Mouse (Mus musculus): Measurements from ENCODE around the gene Dnm3. TPM values are rescaled to one million over a fixed set of nuclear protein-coding genes. Genes with fewer than 3 reads are reported as not detected.
A peak's percentile ranks its signal among the peaks of the same experiment; 100 is the strongest.

Gene Dnm3
- polyA plus RNA-seq (2014; fragmentation: Nextera tagmentation; extraction: Ambion mirVana) = 1.5 and 2.3 TPM in 2 replicates

GRCm38 (mm10) chr1:162477246-162478209, at the start of gene Dnm3:
Gene Dnm3 (minus strand): TSS chr1:162478034.
- Histone ChIP-seq H3K9ac (ENCODE audit: low read depth, low read length) (peak within 1 kb of the TSS; percentile 52; the same call in 1 of the 2 replicates), H3K27ac (ENCODE audit: low read depth, low read length) (no peak within 1 kb of the TSS)
- ATAC-seq (replicated peaks; ENCODE audit: insufficient number of reproducible peaks, low FRiP score, low TSS enrichment) = peak; percentile 98

GRCm38 (mm10) chr1:162515116-162515515, 37.3 kb upstream of the Dnm3 start:
- H3K4me2 ChIP-seq = no peak overlapping the region
- H3K4me1 ChIP-seq (ENCODE audit: control insufficient read depth, insufficient read depth, low read length) = no peaks in the 10 kb centered on the region
- H3K27ac ChIP-seq (ENCODE audit: low read depth, low read length) = no peak overlapping the region
- H3K27me3 ChIP-seq (ENCODE audit: control insufficient read depth, insufficient read depth, low read length) = no peaks in the 10 kb centered on the region
- 74% methylated on average over 1 of the region's 1 CpGs for WGBS (ENCODE audit: insufficient replicate concordance)
- H3K36me3 ChIP-seq (ENCODE audit: control insufficient read depth, insufficient read depth, low read length) = no peaks in the 10 kb centered on the region
- H3K4me3 ChIP-seq (ENCODE audit: low read depth, low read length) = no peak overlapping the region
- H3K9ac ChIP-seq (ENCODE audit: low read depth, low read length) = no peak overlapping the region
- no peak for ATAC-seq (replicated peaks; ENCODE audit: insufficient number of reproducible peaks, low FRiP score, low TSS enrichment)
- no peaks in the 10 kb centered on the region for H3K9me3 ChIP-seq (replicated peaks; ENCODE audit: control insufficient read depth, low read length)

More at GRCm38 (mm10) chr1:162477246-162478209, at the start of gene Dnm3:
- Histone ChIP-seq H3K4me3 (ENCODE audit: low read depth, low read length) (peak within 1 kb of the TSS; percentile 66), H3K4me2 (peak within 1 kb of the TSS; percentile 98), H3K4me1 (ENCODE audit: control insufficient read depth, insufficient read depth, low read length) (0 out of 2 replicates have a peak, but pooled peaks cover 3% of the 10 kb centered on the region), H3K9me3 (replicated peaks; ENCODE audit: control insufficient read depth, low read length) (no peaks in the 10 kb centered on the region), H3K36me3 (ENCODE audit: control insufficient read depth, insufficient read depth, low read length) (no peaks in the 10 kb centered on the region), H3K27me3 (ENCODE audit: control insufficient read depth, insufficient read depth, low read length) (peaks cover 14% of the 10 kb centered on the region)
- under 1% methylated on average over 56 of the region's 56 CpGs for WGBS (ENCODE audit: insufficient replicate concordance)

DNA sequence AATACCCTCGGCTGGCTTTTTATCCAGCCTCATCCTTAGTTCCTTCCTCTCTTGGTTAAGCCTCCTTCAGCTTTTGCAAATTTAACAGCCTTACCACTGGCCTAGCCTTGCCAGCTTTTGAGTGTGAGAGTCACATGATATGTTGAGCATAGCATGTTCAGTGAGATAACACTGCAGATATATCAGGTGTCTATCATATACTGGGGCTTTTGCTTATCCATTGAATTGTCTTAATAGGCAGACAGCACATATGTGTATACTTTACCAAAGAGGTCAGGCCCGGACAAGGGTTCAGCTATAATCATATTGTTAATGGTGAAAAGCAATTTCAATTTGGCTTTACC, 32.2 kb upstream of the Dnm3 start:
- H3K4me2 ChIP-seq = no peak overlapping the region
- H3K4me3 ChIP-seq (ENCODE audit: low read depth, low read length) = no peak overlapping the region
- 0 out of 2 replicates have a peak, but pooled peaks cover 4% of the 10 kb centered on the region for H3K4me1 ChIP-seq (ENCODE audit: control insufficient read depth, insufficient read depth, low read length)
- no peaks in the 10 kb centered on the region for H3K27me3 ChIP-seq (ENCODE audit: control insufficient read depth, insufficient read depth, low read length)
- 50% methylated on average over 2 of the region's 2 CpGs for WGBS (ENCODE audit: insufficient replicate concordance)
- H3K9me3 ChIP-seq (replicated peaks; ENCODE audit: control insufficient read depth, low read length) = no peaks in the 10 kb centered on the region
- no peak overlapping the region for H3K9ac ChIP-seq (ENCODE audit: low read depth, low read length)
- H3K36me3 ChIP-seq (ENCODE audit: control insufficient read depth, insufficient read depth, low read length) = no peaks in the 10 kb centered on the region
- H3K27ac ChIP-seq (ENCODE audit: low read depth, low read length) = no peak overlapping the region
- no peak for ATAC-seq (replicated peaks; ENCODE audit: insufficient number of reproducible peaks, low FRiP score, low TSS enrichment)

- Histone ChIP-seq H3K27me3 (ENCODE audit: control insufficient read depth, insufficient read depth, low read length) (no peaks in the 10 kb centered on the region), H3K36me3 (ENCODE audit: control insufficient read depth, insufficient read depth, low read length) (no peaks in the 10 kb centered on the region), H3K9me3 (replicated peaks; ENCODE audit: control insufficient read depth, low read length) (no peaks in the 10 kb centered on the region), H3K4me1 (ENCODE audit: control insufficient read depth, insufficient read depth, low read length) (0 out of 2 replicates have a peak, but pooled peaks cover 4% of the 10 kb centered on the region), H3K27ac (ENCODE audit: low read depth, low read length) (no peak overlapping the region), H3K4me3 (ENCODE audit: low read depth, low read length) (no peak overlapping the region), H3K9ac (ENCODE audit: low read depth, low read length) (no peak overlapping the region), H3K4me2 (no peak overlapping the region)
- WGBS (ENCODE audit: insufficient replicate concordance) = 25% methylated on average over 12 of the region's 12 CpGs
- ATAC-seq (replicated peaks; ENCODE audit: insufficient number of reproducible peaks, low FRiP score, low TSS enrichment) = 0 out of 2 replicates have a peak, but pooled peaks have one; percentile 55
Observed at GRCm38 (mm10) chr1:162509329-162510012, 31.6 kb upstream of the Dnm3 start.

DNA sequence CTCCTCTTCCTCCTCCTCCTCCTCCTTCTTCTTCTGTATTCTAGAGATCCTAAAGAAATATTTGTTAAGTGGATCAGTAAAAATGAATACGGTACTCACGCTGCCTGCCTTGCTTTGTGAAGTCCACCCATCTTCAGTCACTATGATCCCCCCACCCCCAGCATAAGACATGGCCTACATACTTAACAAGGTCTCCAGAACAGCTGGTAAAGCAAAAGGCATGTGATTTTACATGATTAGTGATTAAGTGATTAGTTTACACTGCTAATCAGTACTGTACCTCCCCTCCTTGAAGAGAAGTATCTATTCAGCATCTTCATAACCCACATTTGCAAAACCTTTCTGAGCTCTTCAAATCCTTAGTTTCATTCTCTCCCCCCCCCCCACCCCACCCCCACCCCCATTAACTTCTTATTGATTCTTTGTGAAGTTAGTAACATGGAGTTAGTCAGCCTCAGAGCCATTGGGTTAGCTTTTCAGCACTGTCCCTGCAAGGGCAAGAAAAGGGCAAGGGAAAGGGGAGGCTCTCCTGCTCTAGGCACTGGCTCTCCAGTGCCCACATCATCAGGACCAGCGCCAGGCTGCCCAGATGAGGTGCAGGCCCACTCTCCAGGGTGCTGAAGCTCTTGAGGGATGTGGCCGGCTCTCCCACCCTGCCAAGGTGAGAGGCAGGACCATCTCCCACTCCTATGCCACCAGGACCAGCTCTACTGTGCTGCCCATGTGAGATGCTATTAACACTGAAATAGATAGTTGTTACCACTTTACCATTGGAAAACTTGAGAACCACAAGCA, 30.6 kb upstream of the Dnm3 start:
- Histone ChIP-seq H3K9me3 (replicated peaks; ENCODE audit: control insufficient read depth, low read length) (no peaks in the 10 kb centered on the region), H3K4me2 (no peak overlapping the region), H3K27me3 (ENCODE audit: control insufficient read depth, insufficient read depth, low read length) (no peaks in the 10 kb centered on the region), H3K27ac (ENCODE audit: low read depth, low read length) (no peak overlapping the region), H3K9ac (ENCODE audit: low read depth, low read length) (no peak overlapping the region), H3K36me3 (ENCODE audit: control insufficient read depth, insufficient read depth, low read length) (no peaks in the 10 kb centered on the region), H3K4me3 (ENCODE audit: low read depth, low read length) (no peak overlapping the region), H3K4me1 (ENCODE audit: control insufficient read depth, insufficient read depth, low read length) (0 out of 2 replicates have a peak, but pooled peaks cover 4% of the 10 kb centered on the region)
- 58% methylated on average over 4 of the region's 4 CpGs for WGBS (ENCODE audit: insufficient replicate concordance)
- no peak for ATAC-seq (replicated peaks; ENCODE audit: insufficient number of reproducible peaks, low FRiP score, low TSS enrichment)

DNA sequence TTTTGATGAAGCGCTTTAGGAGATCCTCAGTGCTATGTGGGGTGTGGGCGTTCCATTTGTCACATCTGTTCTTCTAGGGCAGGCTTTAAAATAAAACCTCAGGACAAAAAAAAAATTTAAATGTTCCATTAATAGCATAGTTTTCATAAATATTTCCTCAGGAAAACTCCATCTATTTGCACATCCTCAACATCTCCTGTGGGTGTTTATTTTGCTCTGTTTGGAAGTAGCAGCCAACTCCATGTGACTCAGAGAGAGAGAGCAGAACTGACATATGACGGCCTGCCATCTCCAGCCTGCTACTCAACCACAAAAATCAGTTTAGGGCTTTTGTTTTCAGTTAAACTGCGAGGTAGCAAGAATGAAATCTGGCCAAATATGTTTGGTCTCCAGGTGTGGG, 28.7 kb upstream of the Dnm3 start:
- ATAC-seq (replicated peaks; ENCODE audit: insufficient number of reproducible peaks, low FRiP score, low TSS enrichment) = no peak
- H3K9ac ChIP-seq (ENCODE audit: low read depth, low read length) = no peak overlapping the region
- no peaks in the 10 kb centered on the region for H3K9me3 ChIP-seq (replicated peaks; ENCODE audit: control insufficient read depth, low read length)
- H3K4me2 ChIP-seq = no peak overlapping the region
- H3K4me3 ChIP-seq (ENCODE audit: low read depth, low read length) = no peak overlapping the region
- no peaks in the 10 kb centered on the region for H3K27me3 ChIP-seq (ENCODE audit: control insufficient read depth, insufficient read depth, low read length)
- 79% methylated on average over 4 of the region's 4 CpGs for WGBS (ENCODE audit: insufficient replicate concordance)
- no peaks in the 10 kb centered on the region for H3K36me3 ChIP-seq (ENCODE audit: control insufficient read depth, insufficient read depth, low read length)
- H3K27ac ChIP-seq (ENCODE audit: low read depth, low read length) = no peak overlapping the region
- 0 out of 2 replicates have a peak, but pooled peaks cover 4% of the 10 kb centered on the region for H3K4me1 ChIP-seq (ENCODE audit: control insufficient read depth, insufficient read depth, low read length)

DNA sequence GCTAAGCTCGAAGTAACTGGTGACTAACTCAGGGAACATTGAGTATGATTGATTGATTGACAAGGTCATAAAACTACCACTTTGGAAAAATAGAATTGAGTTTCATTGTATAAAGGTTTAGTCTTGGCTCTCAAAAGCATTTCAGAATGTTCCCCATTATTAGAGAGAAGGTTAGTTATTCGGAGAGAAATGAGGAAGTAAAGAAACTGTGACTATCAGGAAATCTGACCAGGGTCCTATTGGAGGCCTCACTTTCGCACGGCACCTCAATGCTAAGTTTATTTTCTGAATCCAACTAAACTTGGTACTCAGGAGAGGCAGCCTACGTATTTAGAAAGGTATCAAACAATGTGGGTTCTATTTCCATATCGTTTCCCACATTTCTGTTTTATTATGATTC, 27.8 kb upstream of the Dnm3 start:
- WGBS (ENCODE audit: insufficient replicate concordance) = 74% methylated on average over 6 of the region's 6 CpGs
- ATAC-seq (replicated peaks; ENCODE audit: insufficient number of reproducible peaks, low FRiP score, low TSS enrichment) = no peak
- Histone ChIP-seq H3K9me3 (replicated peaks; ENCODE audit: control insufficient read depth, low read length) (no peaks in the 10 kb centered on the region), H3K9ac (ENCODE audit: low read depth, low read length) (no peak overlapping the region), H3K4me1 (ENCODE audit: control insufficient read depth, insufficient read depth, low read length) (0 out of 2 replicates have a peak, but pooled peaks cover 4% of the 10 kb centered on the region), H3K27me3 (ENCODE audit: control insufficient read depth, insufficient read depth, low read length) (no peaks in the 10 kb centered on the region), H3K4me3 (ENCODE audit: low read depth, low read length) (no peak overlapping the region), H3K36me3 (ENCODE audit: control insufficient read depth, insufficient read depth, low read length) (no peaks in the 10 kb centered on the region), H3K4me2 (no peak overlapping the region), H3K27ac (ENCODE audit: low read depth, low read length) (no peak overlapping the region)

- H3K9me3 ChIP-seq (replicated peaks; ENCODE audit: control insufficient read depth, low read length) = no peaks in the 10 kb centered on the region
- no peaks in the 10 kb centered on the region for H3K36me3 ChIP-seq (ENCODE audit: control insufficient read depth, insufficient read depth, low read length)
- no peak for ATAC-seq (replicated peaks; ENCODE audit: insufficient number of reproducible peaks, low FRiP score, low TSS enrichment)
- H3K27ac ChIP-seq (ENCODE audit: low read depth, low read length) = no peak overlapping the region
- H3K4me1 ChIP-seq (ENCODE audit: control insufficient read depth, insufficient read depth, low read length) = 0 out of 2 replicates have a peak, but pooled peaks cover 3% of the 10 kb centered on the region
- peak overlapping the region; percentile 66 for H3K4me3 ChIP-seq (ENCODE audit: low read depth, low read length)
- H3K9ac ChIP-seq (ENCODE audit: low read depth, low read length) = no peak overlapping the region
- H3K27me3 ChIP-seq (ENCODE audit: control insufficient read depth, insufficient read depth, low read length) = peaks cover 14% of the 10 kb centered on the region
- peak overlapping the region; percentile 98 for H3K4me2 ChIP-seq
- 2% methylated on average over 19 of the region's 19 CpGs for WGBS (ENCODE audit: insufficient replicate concordance)
Observed at GRCm38 (mm10) chr1:162476531-162477080, 1.2 kb downstream of the Dnm3 start.

Data from heart, embryonic 11.5 days (tissue).